Mouse (Mus musculus): ENCODE data around the gene 5730522E02Rik.

DNA sequence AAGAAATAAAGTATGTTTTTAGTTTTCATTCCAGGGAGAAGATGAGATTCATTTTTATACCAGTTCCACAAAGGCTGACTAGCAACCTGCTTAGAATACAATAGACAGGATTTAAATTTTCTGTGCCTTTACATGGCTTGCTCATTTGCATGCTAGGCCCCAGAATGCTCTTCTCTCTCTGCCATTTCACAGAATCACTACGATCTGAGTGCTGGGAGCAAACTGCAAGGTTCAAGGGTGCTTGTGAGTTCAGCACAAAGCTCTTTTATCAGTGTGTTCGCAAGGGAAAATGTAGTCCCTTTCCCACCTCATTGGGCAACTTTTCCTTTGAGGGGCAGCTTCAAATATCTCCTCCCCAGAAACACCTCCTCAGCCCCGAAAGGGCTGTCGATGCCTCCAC, 107.7 kb downstream of the 5730522E02Rik start:
- TF ChIP-seq POLR2A (IDR thresholded peaks at IDR 0.05; ENCODE audit: insufficient read length, low read depth) (no peak), REST (IDR thresholded peaks at IDR 0.05; ENCODE audit: insufficient read depth, insufficient read length) (no peak), SRF (IDR thresholded peaks at IDR 0.05; ENCODE audit: control insufficient read depth, insufficient read length, low read depth) (no peak), MAX (IDR thresholded peaks at IDR 0.05; ENCODE audit: low read depth) (no peak), USF1 (IDR thresholded peaks at IDR 0.05; ENCODE audit: low read depth) (no peak), MYOG (IDR thresholded peaks at IDR 0.05; ENCODE audit: control insufficient read depth in 1 of 3, insufficient read depth in 1 of 3, insufficient read length in 2 of 3, low read depth in 2 of 3) (no peak), MYOD1 (IDR thresholded peaks at IDR 0.05; ENCODE audit: control insufficient read depth in 1 of 3, insufficient read length in 2 of 3, low read depth in 2 of 3) (no peak), E2F4 (IDR thresholded peaks at IDR 0.05; ENCODE audit: insufficient read depth) (no peak), TCF3 (IDR thresholded peaks at IDR 0.05; ENCODE audit: insufficient read length, low read depth) (no peak), POLR2AphosphoS2 (IDR thresholded peaks at IDR 0.05; ENCODE audit: insufficient read length, low read depth) (no peak), TCF12 (IDR thresholded peaks at IDR 0.05; ENCODE audit: insufficient read depth, poor library complexity, severe bottlenecking) (no peak), CEBPB (IDR thresholded peaks at IDR 0.05; ENCODE audit: insufficient read depth, poor library complexity, severe bottlenecking) (no peak)

Data from myocyte (in vitro differentiated cells).